Mouse (Mus musculus): Measurements from ENCODE around the gene Wrap73. TPM values are rescaled to one million over a fixed set of nuclear protein-coding genes. Genes with fewer than 3 reads are reported as not detected.

Gene Wrap73
- 46.1 and 46.8 TPM in 2 replicates for polyA plus RNA-seq (2012; rRNA removed)

GRCm38 (mm10) chr4:154142211-154143040 is at the start of gene Wrap73:
Wrap73 (plus strand) TSS chr4:154142372.

GRCm38 (mm10) chr4:154140182-154140212 is 2.2 kb upstream of the Wrap73 start, which contains the start of gene Trp73:
Trp73 (minus strand) TSS chr4:154140208.

DNA sequence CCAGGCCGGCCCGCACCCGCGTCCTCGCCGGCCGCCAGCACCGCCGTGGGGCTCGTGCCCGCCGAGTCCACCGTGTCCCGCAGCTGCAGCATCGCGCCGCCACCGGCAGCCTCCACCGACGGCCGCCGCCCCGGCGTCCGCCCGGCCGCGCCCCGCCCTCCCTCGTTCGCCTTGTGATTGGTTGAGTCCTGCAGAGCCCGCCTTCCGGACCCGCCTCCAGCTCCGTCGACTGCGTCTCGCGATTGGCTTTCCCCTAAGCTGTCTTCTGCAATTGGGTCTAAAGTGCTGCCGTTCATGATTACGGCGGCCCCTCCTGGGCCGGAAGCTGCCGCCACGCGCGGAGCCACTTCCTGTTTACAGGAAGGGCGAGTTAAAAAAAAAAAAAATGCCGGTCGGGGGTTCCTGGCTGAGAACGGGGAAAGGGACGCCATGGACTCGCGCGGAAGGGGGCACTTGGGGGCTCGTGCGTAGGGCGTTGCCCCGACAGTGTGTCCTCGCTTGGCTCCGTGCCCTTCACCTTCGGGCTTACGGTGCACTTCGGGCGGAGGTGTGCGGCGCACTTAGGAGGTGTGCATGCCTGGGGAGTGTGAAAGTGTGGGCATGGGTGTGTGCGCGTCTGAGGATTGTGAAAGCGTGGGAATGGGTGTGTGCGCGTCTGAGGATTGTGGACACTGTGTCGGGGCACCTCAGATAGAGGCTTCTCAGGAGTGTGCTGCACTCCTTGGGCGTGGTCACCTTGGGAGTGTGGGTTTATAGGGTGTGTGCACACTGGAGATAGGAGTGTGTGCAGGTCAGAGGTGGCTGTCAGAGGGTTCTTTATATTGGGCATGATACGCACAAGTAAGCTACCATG is 18.6 kb downstream of the Wrap73 start, which contains the start of gene Tprgl:
Gene Tprgl (minus strand): TSS at position 129 of the 853 bp plus-strand sequence.

GRCm38 (mm10) chr4:154170506-154171150 is 28.5 kb downstream of the Wrap73 start, which contains the start of gene Megf6:
Megf6 (plus strand) TSS chr4:154170730.

Other genes with a start within 250 kb of the Wrap73 start
- 36.2 and 38.9 TPM in 2 replicates for gene A430005L14Rik, start 185.1 kb upstream of the Wrap73 start, polyA plus RNA-seq (2012; rRNA removed)
- 22.8 and 24.4 TPM in 2 replicates for gene Dffb, start 167.2 kb upstream of the Wrap73 start, polyA plus RNA-seq (2012; rRNA removed)
- gene Cep104, start 167.2 kb upstream of the Wrap73 start, polyA plus RNA-seq (2012; rRNA removed) = 15.5 and 15.6 TPM in 2 replicates
- 48.4 and 50.2 TPM in 2 replicates for gene Lrrc47, start 130.6 kb upstream of the Wrap73 start, polyA plus RNA-seq (2012; rRNA removed)
- 6.2 and 9.0 TPM in 2 replicates for gene Smim1, start 116.1 kb upstream of the Wrap73 start, polyA plus RNA-seq (2012; rRNA removed)
- gene Ccdc27, start 99.7 kb upstream of the Wrap73 start, polyA plus RNA-seq (2012; rRNA removed) = not detected in 2 replicates
- 2.1 and 3.0 TPM in 2 replicates for gene Trp73, start 2.2 kb upstream of the Wrap73 start, polyA plus RNA-seq (2012; rRNA removed)
- 162 and 169 TPM in 2 replicates for gene Tprgl, start 18.3 kb downstream of the Wrap73 start, polyA plus RNA-seq (2012; rRNA removed)
- gene Megf6, start 28.4 kb downstream of the Wrap73 start, polyA plus RNA-seq (2012; rRNA removed) = 13.6 and 14.7 TPM in 2 replicates
- 1.8 and 2.3 TPM in 2 replicates for gene Arhgef16, start 159.3 kb downstream of the Wrap73 start, polyA plus RNA-seq (2012; rRNA removed)
- not detected in 2 replicates for gene B230104I21Rik, start 193.8 kb downstream of the Wrap73 start, polyA plus RNA-seq (2012; rRNA removed)